Mouse (Mus musculus) heart, adult 2 months (tissue): ENCODE measurements around the gene Fam13a. TPM values are rescaled to one million over a fixed set of nuclear protein-coding genes. Genes with fewer than 3 reads are reported as not detected.

ENCODE experiments used
- DNase-seq, 2 experiments: peaks; one replicate each; pipeline ENCODE4 v3.0.0; 2021
- H3K27ac ChIP-seq: fragments of 200-600 bp; 2 replicates; pipeline ENCODE4 v1.8.1; 2022
- H3K27me3 ChIP-seq: fragments of 200-500 bp; 2 replicates; pipeline ENCODE4 v1.6.1; 2012; ENCODE audit warnings: mild to moderate bottlenecking, low read length, inconsistent platforms, mixed read lengths; ENCODE audit not compliant: control insufficient read depth, insufficient read depth
- H3K36me3 ChIP-seq: fragments of 200-500 bp; 2 replicates; pipeline ENCODE4 v1.6.1; 2012; ENCODE audit warnings: low read length, inconsistent platforms; ENCODE audit not compliant: control insufficient read depth, insufficient read depth
- H3K4me1 ChIP-seq: fragments of 200-500 bp; 2 replicates; pipeline ENCODE4 v1.6.1; 2011; ENCODE audit warnings: low read length; ENCODE audit not compliant: control insufficient read depth, insufficient read depth
- H3K4me3 ChIP-seq: fragments of 200-600 bp; 2 replicates; pipeline ENCODE4 v1.8.1; 2022
- H3K79me2 ChIP-seq: fragments of 200-500 bp; replicated peaks from 2 replicates; pipeline ENCODE4 v1.6.1; 2012; ENCODE audit warnings: mild to moderate bottlenecking, inconsistent platforms, low read length, moderate library complexity, mixed read lengths; ENCODE audit not compliant: control insufficient read depth, insufficient read depth
- H3K9ac ChIP-seq: fragments of 200-500 bp; 2 replicates; pipeline ENCODE4 v1.6.1; 2012; ENCODE audit warnings: low read depth, mild to moderate bottlenecking, control low read depth, inconsistent platforms, low read length, mixed read lengths
- CTCF ChIP-seq: fragments of 200-600 bp; IDR thresholded peaks from 2 replicates; pipeline ENCODE4 v1.8.1; 2022; ENCODE audit warnings: antibody characterized with exemption, mild to moderate bottlenecking, moderate library complexity
- EP300 ChIP-seq: fragments of 200-500 bp; IDR thresholded peaks from 2 replicates; pipeline ENCODE4 v1.6.1; 2011; ENCODE audit warnings: low read depth, low read length, control low read depth; ENCODE audit not compliant: insufficient read depth
- POLR2A ChIP-seq: fragments of 200-500 bp; IDR thresholded peaks from 2 replicates; pipeline ENCODE4 v1.6.1; 2011; ENCODE audit warnings: mild to moderate bottlenecking, low read depth, low read length, control low read depth; ENCODE audit not compliant: insufficient read depth
- WGBS: fragments of 180-500 bp; shearing (Covaris S2); methylation state at CpG from one replicate; pipeline ENCODE4 v1.1.7; 2018; 5-methylcytosine and 5-hydroxymethylcytosine counted together
- intact Hi-C: fragments of 180-260 bp; cut with DNase I; formaldehyde crosslinking; loops from one replicate; pipeline ENCODE4 v1.15.1; 2025
- long read RNA-seq: library from polyadenylated mRNA; stranded (forward); transcript quantifications from one replicate; pipeline ENCODE4 v2.0.0, GENCODE M21; 2021
- polyA plus RNA-seq: library from polyadenylated mRNA; depleted of rRNA; stranded (reverse); fragments of >200 nt; gene quantifications from 2 replicates; pipeline ENCODE4 v1.2.3, GENCODE M21; 2012; rRNA removed
- total RNA-seq, 2 experiments: library from RNA; stranded (reverse); gene quantifications; 2 replicates each; pipeline ENCODE4 v1.2.3; 2021

Fam13a gene
- total RNA-seq (10 to 100 TPM; 16.4 to 26.5 TPM), polyA plus RNA-seq (5.1 and 6.6 TPM in 2 replicates)
- long read RNA-seq, full-length matches to known transcripts = 1 of 1 reads
- long read RNA-seq, partial matches to known transcripts = 0 of 1 reads
- long read RNA-seq, other reads (novel, unspliced or antisense) = 0 of 1 reads

DNA sequence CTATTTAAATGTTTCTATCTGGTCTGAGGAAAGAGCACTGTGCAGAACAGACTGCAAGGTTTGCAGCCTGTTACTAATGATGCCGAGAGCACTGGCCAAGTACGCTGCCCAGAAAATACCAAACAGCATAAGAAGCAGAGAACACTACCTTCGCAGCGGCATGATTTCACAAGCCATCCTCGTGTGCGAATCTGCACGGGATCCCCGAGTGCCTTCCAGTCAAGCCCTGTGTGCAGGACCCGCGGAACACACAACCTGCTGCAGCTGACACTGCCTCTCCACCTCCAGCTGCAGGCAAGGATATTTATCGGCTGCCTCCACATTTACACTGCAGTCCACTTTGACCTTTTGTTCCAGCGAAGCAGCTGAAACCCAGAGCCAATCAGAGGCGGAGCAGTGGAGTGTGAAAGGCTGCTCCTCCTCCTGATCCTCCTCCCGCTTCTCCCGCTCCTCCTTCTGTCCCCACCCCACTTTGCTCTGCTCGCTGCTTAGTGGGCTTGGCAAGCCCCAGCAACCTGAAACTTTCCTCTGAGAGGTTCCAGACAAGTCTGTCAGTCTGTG is at the start of gene Fam13a:
TSS of gene Fam13a (minus strand) at position 386 of the 561 bp plus-strand sequence.
- Histone ChIP-seq H3K9ac (peak within 1 kb of the TSS; percentile 74), H3K27me3 (no peaks in the 10 kb centered on the region), H3K4me3 (peak within 1 kb of the TSS; percentile 57), H3K27ac (peak within 1 kb of the TSS; percentile 80), H3K4me1 (peaks cover 3% of the 10 kb centered on the region; the same call in 1 of the 2 replicates), H3K36me3 (no peaks in the 10 kb centered on the region), H3K79me2 (no peaks in the 10 kb centered on the region)
- peak; percentile 83 to 92 for DNase-seq
- TF ChIP-seq CTCF = no peak
- no peak for TF ChIP-seq EP300
- TF ChIP-seq POLR2A = peak; percentile 88
- intact Hi-C loops = no loop called here
- 1% methylated on average over 16 of the region's 16 CpGs for WGBS

DNA sequence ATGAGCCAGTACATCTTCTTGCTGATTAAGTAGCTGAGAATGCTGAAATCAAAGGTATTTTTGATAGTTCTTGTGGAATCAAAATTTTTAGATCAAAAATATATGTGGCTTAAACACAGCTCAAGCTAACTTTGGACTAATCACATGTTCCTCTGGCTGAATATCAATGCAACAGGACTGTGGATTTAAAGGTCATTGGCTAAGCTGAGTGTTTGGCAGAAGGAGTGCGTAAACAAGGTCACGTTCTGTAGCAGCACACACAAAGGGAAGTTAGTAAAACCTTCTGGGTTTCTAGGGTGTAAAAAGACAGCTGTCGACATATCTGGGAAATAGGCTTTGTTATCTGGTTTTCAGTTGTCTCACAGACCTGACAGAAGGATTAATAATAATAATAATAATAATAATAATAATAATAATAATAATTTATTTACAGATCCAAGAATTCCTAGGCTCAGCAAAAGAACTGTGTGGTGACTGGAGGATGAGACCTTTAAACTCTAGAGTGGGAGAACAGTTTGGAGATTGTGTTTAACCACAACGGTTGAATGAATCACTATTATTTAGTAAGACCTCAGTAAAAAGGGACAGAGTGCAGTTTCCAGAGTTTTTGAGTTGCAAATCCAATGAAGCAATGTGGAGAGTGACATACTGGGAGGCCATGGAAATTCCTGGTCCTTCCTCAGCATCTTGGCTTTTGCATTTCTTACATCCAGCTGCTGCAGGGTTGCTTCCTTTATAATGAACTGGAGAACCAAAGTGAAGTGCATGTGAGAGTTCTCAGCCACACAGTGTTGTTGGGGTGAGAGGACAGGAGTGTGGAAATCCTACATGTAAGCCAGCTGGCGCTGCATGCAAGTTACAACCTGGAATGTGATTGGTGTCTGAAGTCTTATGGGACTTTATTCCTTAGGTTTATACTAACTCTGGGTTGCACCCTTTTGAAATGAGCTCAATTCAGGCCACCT is 48.0 kb upstream of the Fam13a start:
- no peaks in the 10 kb centered on the region for H3K27me3 ChIP-seq
- WGBS = 66% methylated on average over 5 of the region's 5 CpGs
- H3K9ac ChIP-seq = no peak overlapping the region
- TF ChIP-seq CTCF (no peak), POLR2A (no peak), EP300 (no peak)
- H3K27ac ChIP-seq = no peak overlapping the region
- H3K79me2 ChIP-seq = no peaks in the 10 kb centered on the region
- H3K36me3 ChIP-seq = no peaks in the 10 kb centered on the region
- H3K4me1 ChIP-seq = no peaks in the 10 kb centered on the region; the same call in 1 of the 2 replicates
- no peak for DNase-seq
- H3K4me3 ChIP-seq = no peak overlapping the region
- intact Hi-C loops = no loop called here

DNA sequence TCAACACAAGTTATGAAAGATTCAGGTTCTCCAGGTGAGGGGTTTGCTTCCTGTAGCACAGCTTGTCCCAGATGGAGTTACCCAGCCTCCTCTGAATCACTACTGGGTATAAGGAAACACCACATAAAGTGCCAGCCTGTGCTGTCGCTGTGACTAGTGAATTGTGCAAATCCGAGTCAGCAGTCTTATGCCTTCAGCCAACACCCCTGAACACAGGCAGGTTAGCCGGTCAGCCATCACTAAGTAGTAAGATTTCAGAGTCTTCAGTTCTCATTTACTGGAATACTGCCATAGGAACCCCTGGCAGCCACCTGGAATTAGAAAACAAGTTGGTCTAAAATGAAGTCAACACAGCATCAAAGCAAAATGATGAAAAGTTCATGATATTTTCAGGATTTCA is 47.3 kb upstream of the Fam13a start:
- no peaks in the 10 kb centered on the region; the same call in 1 of the 2 replicates for H3K4me1 ChIP-seq
- no peaks in the 10 kb centered on the region for H3K79me2 ChIP-seq
- WGBS = 86% methylated on average over 3 of the region's 3 CpGs
- DNase-seq = no peak
- no peaks in the 10 kb centered on the region for H3K36me3 ChIP-seq
- no peak overlapping the region for H3K9ac ChIP-seq
- no peaks in the 10 kb centered on the region for H3K27me3 ChIP-seq
- no peak overlapping the region for H3K27ac ChIP-seq
- no peak for TF ChIP-seq CTCF
- TF ChIP-seq EP300 = no peak
- TF ChIP-seq POLR2A = no peak
- intact Hi-C loops = no loop called here
- H3K4me3 ChIP-seq = no peak overlapping the region

DNA sequence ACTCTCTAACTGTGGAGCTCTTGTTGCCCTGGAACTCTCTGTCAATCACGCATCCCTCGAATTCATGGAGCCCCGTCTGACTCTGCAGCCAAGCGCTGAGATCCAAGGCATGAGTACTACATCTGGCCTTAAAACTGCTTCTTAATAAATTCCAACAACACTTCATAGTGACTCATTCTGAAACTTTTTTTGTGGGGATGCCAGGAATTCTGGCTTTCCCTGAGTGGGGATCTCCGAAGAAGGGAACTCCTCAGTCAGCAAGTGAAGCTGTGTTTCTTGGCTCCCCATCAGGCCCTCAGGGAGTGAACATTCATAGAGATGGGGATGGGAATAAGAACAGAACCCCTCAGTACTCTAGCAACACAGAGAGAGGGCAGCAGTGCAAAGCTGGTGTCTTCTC is 43.8 kb upstream of the Fam13a start:
- no peaks in the 10 kb centered on the region for H3K36me3 ChIP-seq
- no peak for TF ChIP-seq POLR2A
- no peak for TF ChIP-seq CTCF
- no peak for TF ChIP-seq EP300
- no peaks in the 10 kb centered on the region; the same call in 1 of the 2 replicates for H3K4me1 ChIP-seq
- WGBS = 78% methylated on average over 5 of the region's 5 CpGs
- no peaks in the 10 kb centered on the region for H3K27me3 ChIP-seq
- H3K79me2 ChIP-seq = no peaks in the 10 kb centered on the region
- DNase-seq = peak in 1 of 2 experiments; percentile 18
- no peak overlapping the region for H3K9ac ChIP-seq
- H3K4me3 ChIP-seq = no peak overlapping the region
- intact Hi-C loops = no loop called here
- H3K27ac ChIP-seq = no peak overlapping the region

DNA sequence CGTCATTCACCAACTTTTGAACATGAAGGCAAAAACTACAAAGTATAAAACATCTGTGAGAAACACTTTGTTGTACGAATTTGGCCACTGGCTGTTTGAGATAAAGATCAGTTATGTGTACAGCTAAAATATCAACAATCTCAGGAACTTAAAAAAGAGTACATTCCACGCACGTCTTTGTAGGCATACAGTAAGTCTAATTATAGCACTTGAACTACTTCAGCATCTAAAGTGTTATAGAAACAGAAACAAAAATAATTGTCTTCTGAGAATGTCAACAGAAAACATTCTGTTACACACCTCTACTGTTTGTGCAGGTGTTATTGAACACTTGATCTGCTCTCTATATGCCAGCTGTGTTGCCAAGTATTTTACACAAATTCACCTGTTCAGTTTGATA is 40.1 kb upstream of the Fam13a start:
- no peak overlapping the region for H3K4me3 ChIP-seq
- WGBS = 38% methylated on average over 4 of the region's 4 CpGs
- intact Hi-C loops = no loop called here

DNA sequence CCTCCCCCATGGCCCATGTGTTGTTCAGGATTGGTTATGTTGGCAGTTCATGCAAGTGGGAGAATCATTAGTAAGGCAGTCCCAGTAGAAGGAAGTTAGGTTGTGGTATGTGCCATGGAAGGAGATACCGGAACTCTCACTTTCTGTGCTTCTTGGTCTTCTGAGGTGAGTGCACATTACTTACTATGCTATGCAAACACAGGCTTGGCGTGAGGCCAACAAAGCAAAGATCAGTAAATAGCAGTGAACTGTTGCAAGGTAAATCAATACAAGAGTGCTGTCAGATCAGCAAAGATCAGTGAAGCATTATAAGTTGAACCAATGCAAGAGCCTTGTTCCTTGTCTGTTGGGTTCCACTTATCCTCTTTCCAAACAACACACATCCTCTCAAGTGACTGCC is 28.9 kb upstream of the Fam13a start:
- DNase-seq = no peak
- H3K4me1 ChIP-seq = no peaks in the 10 kb centered on the region
- TF ChIP-seq EP300 = no peak
- TF ChIP-seq CTCF = no peak
- TF ChIP-seq POLR2A = no peak
- WGBS = 81% methylated on average over 2 of the region's 2 CpGs
- no peaks in the 10 kb centered on the region for H3K79me2 ChIP-seq
- no peak overlapping the region for H3K27ac ChIP-seq
- H3K36me3 ChIP-seq = no peaks in the 10 kb centered on the region
- intact Hi-C loops = no loop called here
- no peaks in the 10 kb centered on the region for H3K27me3 ChIP-seq
- H3K4me3 ChIP-seq = no peak overlapping the region
- no peak overlapping the region for H3K9ac ChIP-seq

More for the DNA sequence above, 40.1 kb upstream of the Fam13a start:
- no peak for DNase-seq
- Histone ChIP-seq H3K27ac (no peak overlapping the region), H3K27me3 (no peaks in the 10 kb centered on the region), H3K36me3 (no peaks in the 10 kb centered on the region), H3K9ac (no peak overlapping the region), H3K79me2 (no peaks in the 10 kb centered on the region), H3K4me1 (no peaks in the 10 kb centered on the region)
- TF ChIP-seq CTCF = no peak
- no peak for TF ChIP-seq POLR2A
- no peak for TF ChIP-seq EP300
